Mouse (Mus musculus): ENCODE measurements around the gene Gdap2.

The Gdap2 gene

DNA sequence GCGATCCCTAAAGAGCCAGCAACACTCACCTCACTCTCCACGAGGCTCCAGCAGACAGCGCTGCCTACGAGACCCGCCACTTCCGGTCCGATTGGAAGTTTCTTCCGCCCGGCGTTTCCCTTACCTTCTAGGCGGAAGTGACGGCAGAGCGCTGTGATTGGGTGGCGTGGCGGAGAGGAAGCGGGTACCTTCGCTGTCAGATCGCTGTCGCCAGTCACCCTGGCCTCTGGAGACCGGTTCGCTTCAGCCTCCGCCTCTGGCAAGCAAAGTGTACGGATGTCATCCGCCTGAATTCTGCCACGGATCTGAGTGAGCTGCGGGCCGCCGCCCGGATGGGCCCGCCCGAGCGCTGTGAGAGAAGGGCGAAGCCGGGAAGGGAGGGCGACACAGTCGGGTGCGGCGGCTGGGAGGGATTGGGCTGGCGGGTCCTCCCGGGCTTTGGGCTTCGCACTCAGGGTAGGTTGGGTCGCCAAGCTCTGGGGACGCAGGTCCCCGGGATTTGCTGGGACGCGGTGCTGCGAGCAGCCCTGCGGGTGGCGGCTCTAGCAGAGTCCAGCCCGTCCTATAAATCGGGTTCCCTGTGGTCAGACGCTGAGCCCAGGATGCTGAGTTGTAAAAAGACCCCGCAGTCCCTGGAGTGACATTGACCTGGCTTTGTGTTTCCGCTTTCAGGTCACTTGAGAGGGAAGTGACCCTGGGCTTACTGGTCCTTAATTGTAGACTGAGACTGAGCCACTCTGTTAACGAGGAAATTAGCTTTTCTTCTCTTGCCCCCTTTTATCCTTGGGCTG, at the start of gene Gdap2, which contains the start of gene Wdr3:
TSS of gene Gdap2 (plus strand) at position 67 of the 791 bp plus-strand sequence.
TSS of gene Wdr3 (minus strand) at position 93 of the 791 bp plus-strand sequence.
- peak; percentile 93 for DNase-seq

DNA sequence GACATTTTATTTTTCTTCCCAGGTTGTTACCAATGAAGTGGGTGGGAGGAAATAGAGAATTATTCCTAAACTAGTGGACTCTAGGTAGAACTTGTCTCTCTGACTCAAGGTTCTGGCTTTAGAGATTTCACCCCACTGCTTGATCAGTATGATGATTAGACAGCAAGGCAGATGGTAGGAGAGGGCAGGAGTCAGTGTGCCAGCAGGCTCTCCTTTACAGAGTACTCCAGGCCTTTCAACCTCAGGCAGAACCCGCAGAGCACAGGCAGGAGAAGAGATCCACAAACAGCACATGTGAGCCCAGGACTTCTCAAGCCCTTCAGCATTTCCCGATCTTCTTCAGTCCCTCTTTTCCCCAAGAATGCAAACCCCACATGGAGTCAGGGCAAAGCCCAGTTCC, 43.5 kb upstream of the Gdap2 start:
- peak; percentile 55 for DNase-seq

GRCm38 (mm10) chr3:100121961-100122360, 40.2 kb upstream of the Gdap2 start:
- DNase-seq, result peak; percentile 70

- DNase-seq, result no peak
Observed at GRCm38 (mm10) chr3:100122445-100122844, 39.7 kb upstream of the Gdap2 start.

- DNase-seq, result peak; percentile 16
Observed at GRCm38 (mm10) chr3:100160682-100161445, 1.3 kb upstream of the Gdap2 start.

GRCm38 (mm10) chr3:100161665-100162314, 391 bp upstream of the Gdap2 start:
- no peak for DNase-seq

DNA sequence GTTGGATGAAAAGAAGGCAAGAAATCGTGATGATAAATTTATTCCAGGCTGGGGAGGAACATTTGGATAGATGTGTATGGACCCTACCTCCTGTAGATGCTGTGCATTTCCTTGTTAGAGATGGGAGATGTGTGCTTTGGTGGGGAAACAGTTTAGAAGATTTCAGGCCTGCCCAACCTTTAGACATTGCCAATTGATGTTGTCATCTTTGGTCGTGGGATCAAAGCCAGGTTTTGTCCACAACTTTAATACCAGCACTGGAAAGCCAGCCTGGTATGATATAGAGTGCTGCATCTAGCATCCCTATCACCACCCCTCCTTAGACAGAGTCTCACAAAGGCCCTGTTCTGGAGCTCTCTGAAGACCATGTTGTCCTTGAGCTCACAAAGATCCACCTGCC, 1.4 kb downstream of the Gdap2 start:
- DNase-seq, result peak; percentile 11

DNA sequence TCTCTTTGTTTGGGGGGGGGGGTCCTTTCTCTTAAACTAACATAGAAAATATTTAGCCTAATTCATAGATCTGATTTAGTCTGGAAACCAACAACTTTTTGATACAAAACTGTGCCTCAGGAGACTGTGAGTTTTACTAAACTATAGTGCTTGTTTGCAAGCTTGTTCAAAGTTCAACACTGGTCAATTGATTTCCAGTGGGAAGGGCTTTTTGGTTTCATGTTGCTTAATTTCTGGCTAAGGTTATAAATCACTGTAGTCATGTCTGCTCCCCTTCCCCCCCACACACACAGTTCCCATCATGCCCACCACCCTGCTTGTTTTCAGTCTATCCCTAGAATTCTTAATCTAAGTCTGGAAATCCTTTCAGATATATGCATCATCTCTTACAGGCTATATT, 2.8 kb downstream of the Gdap2 start:
- no peak for DNase-seq

- DNase-seq, result no peak
Observed at GRCm38 (mm10) chr3:100176031-100176430, 13.8 kb downstream of the Gdap2 start.

DNA sequence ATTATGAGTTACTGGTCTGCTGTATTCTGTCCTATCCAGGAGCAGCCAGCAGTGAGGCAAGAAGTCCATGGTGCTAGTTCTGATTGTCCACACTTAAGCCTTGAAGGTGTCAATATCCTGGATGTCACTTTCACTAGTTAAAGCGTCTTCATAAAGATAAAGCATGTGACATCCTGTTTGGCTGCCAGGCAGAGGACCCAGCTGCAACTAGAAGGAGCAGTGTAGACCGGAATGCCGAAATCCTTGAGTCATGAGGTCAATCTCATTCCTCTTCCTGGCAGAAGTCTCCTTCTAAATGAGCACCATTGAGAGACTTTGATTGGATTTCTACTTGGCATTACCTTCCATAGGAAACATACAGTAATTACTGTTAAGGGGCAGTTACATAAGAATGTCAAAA, 18.3 kb downstream of the Gdap2 start:
- DNase-seq, result no peak

- DNase-seq, result peak; percentile 33
Observed at GRCm38 (mm10) chr3:100189444-100189843, 27.3 kb downstream of the Gdap2 start.

GRCm38 (mm10) chr3:100189861-100190260, 27.7 kb downstream of the Gdap2 start:
- DNase-seq, result no peak

DNA sequence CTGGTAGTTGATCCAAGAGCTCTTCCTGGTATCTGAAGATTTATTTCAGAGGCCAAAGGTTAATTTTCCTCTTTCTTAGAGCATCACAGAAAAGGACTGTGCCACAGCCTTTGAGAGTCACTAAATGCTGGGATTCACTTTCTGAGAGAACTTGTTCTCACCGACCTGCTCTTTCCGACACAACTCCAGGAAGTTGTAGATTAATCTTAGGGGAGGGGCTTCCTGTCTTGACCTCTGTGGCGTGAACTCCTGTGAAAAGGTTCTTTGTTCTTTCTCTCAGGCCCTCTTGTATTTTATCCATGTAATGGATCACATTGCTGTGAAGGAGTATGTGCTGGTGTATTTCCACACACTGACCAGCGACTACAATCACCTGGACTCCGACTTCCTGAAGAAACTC, 32.0 kb downstream of the Gdap2 start:
- no peak for DNase-seq

DNA sequence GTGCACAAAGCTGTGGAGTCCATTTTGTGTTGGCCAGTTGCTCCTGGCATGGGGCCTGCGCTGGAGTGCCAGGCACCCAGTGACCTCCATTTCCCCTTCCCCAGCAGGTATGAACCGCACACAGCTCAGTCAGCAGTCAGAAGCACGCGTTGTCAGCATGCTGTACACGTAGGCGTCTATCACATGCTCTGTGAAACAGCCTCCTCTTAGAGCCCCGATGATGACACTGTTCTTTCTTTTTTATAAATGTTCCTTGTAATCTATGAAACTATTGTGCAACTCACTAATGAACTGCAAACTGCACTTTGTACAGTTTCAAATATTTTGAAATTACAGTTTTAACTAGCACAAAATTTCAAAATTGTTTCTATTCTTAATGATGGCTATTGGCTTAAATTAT, 39.4 kb downstream of the Gdap2 start:
- no peak for DNase-seq

- DNase-seq, result no peak
Observed at GRCm38 (mm10) chr3:100206973-100207372, 44.8 kb downstream of the Gdap2 start.

DNA sequence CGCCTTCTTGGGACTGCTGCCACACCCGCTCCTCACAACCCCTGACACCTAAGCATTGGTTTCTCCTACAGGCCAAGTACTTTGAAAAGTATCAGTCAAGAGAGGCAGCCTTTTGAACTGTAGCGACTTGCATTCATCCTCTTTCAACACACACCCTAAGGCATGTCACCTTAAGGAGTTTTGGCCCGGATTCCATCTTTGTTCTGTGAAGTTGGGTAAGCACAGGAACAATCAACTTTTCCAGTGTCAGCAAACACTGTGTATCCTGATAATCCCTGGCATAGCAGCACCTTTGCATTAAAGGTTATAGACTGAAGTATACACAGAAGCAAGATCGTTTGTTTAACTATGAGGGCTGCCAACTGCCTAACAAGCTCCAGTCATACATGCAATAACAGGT, 53.3 kb downstream of the Gdap2 start:
- DNase-seq, result no peak

DNA sequence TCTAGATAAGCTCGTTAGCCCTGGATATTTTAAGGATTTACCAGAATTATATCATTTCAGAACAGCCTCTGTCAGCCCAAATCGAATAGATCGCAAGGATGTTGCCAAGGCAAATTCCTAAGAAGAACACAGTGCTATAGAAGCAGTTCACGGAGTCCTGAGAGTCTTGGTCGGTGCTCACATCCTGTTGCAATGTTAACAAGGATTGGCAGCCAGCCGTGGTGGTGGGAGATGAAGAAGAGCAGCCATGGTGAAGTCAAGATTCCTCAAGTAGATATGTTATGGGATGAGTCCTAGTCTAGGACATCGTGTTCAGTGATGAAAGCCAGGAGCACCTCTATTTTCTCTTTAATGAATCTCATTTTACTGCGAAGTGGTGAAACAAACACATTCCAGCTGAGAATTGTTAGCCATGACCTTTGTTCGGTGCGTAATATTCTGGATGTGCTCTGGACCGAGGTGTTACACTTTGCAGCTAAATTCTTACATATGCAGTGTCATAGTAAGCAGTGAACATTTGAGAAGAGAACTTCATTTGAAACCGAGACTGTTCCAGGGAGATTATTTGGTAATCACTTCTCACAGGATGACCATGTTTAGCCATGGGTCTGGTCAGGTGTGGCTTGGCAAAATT, 63.3 kb downstream of the Gdap2 start:
- no peak for DNase-seq

DNA sequence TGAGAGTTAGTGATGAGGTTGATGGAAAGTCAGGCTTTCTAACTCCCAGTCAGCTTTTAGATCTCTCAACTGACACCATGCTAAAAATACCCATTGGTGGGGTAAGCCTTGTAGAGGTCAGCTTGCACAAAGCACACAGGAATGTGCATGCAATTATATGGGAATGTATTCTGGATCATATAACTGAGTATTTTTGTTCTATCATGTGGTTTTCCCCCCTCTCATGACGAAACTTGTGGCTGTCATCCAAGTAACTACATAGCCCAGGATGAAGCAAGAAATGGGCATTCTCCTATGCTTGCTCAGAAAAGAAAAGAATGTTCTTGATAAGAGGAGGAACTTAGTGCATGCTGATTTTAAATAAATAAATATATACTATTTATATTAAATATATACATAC, 65.3 kb downstream of the Gdap2 start:
- DNase-seq, result no peak

- no peak for DNase-seq
Observed at GRCm38 (mm10) chr3:100228981-100229380, 66.8 kb downstream of the Gdap2 start.

DNA sequence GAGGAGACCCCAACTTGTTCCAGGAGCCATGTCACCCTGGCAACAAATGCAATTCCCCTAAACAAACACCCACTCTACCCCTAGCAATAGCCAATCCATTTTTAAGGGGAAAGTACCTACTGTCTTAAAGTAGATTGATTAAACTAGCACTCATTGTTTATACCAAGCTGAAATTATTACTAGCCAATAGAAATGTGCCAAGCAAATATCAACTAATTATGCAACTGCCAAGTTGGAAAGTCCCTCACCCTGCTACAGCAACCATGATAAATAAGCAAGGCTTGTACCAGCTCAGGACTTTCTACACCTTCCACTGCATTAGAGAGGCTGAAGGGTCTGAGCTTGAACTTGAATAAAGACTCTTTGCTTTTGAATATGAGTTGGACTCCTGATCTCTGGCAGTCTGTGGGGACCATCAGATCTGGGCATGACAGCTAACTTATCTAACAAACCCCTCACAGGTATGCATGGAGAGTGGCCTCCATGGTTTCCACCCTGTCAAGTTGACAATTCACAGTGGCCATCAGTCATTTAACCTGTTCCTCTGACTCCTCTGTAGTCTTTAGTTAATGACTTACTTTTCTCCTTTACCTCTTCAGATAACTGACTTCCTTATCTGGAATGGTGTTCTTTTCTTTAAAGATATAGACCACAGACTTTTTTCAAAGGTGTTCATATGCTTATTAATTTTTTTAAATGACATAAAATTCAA, 74.7 kb downstream of the Gdap2 start:
- no peak for DNase-seq

DNA sequence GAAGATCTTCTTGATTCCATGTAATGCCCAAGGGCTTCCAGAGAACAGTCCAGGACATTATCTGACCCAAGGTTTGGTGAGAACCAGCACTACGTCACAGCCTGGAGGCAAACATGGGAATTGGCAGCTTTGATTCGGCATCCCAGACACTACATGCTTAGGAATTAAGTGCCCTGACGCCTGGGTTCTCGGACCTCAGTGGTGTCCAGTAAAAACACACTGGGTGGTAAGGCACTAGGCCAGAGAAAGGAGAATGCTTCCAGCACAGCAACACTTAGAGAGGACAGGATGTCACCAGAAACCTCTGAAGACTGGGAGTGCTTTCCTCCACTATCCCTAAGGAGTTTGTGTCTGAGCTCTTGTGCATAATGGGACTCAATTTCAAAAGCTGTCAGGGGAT, 80.0 kb downstream of the Gdap2 start:
- no peak for DNase-seq

DNA sequence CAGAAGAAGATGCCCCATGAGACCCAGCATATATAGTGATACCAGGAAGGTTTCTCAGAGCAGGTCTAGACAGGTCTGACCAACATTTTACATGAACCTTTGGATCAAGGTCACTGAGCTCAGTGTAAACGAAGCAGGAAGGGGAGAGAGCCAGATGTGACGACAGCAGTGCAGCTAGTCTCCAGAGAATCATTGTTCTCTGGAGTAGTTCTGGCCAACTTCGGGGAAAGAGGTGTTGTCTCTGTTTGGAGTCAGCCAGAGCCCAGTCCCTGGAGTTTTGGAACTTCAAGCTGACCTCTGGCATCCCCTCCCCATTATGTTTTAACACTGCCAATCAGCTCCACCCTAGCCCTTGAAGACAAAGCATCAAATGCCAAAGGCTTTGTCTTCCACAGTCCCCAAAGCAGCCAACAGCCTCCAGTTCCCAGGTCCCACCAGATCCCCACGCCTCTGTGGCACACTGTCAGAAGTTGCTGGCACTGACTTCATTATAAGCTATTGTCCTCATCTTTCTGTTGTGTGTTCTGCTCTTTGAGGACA, 84.2 kb downstream of the Gdap2 start:
- DNase-seq, result no peak
